Mouse (Mus musculus) v-Abl transformed pro-B cells (cell line): ENCODE data around the gene Cx3cr1.

Source experiments
- in situ Hi-C, 2 experiments: fragments of 400-800 bp; cut with MboI; formaldehyde crosslinking; loops; one replicate each; pipeline ENCODE4 v1.15.1; 2025; ENCODE audit not compliant: unreplicated experiment in 2 of 2

The Cx3cr1 gene

GRCm38 (mm10) chr9:119925120-119925657 is 144.5 kb downstream of the Cx3cr1 start:
- in situ Hi-C loops: no loop called here

DNA sequence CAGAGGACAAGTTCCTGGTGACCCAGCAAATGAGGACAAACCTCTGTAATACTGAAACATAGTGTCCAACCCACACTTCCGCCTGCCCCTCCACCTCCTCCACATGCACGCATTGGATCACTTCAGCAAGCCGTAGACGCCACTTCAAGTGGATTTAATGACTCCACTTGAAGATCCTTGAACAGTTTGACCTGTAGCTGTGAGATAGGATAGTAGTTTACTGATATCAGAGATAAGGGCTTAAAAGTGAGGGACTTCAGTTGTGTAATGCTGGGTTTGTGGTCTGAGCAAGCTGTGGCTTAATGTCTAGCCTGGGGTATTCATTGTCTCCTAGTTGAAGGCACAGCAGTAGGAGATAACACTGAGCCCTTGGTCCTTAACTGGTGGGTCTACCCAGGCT is 146.2 kb downstream of the Cx3cr1 start:
- in situ Hi-C loops: no loop called here

- in situ Hi-C loops: no loop called here
Measured at GRCm38 (mm10) chr9:119919858-119920257, 149.8 kb downstream of the Cx3cr1 start.

DNA sequence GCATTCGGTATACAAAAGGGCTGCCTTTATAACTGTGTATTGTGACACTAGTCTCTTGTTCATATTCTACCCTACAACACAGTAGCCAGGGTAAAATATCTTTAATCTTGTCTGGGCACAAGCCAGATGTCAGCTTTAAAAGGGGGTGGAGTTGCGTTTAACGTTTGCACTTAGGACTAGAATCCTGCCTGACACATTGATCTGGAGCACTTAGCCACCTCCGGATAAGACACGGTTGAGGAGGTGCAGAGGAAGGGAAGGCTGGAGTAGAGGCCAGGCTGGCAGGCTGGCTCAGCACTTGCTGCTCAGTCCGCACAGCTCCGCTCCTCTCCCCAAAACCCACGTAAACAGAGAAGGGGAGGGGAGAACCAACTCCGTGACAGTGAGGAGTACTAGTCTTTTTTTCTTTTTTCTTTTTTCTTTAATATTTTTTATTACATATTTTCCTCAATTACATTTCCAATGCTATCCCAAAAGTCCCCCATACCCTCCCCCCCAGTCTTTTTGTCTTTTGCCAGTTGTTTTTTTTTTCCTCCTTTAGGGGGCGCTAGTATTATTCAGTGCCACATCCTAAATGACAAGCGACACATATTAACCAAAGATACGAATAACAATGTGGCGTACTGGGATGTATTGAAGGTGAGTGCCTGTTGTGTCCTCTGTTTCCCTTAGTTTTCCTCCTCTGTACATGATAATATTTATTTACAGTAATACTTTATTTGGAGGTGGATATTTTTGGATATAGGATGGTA is 156.4 kb downstream of the Cx3cr1 start:
- in situ Hi-C loops: no loop called here

GRCm38 (mm10) chr9:119909931-119910330 is 159.7 kb downstream of the Cx3cr1 start:
- in situ Hi-C loops: no loop called here

- in situ Hi-C loops: no loop called here
Measured at GRCm38 (mm10) chr9:119908708-119909107, 161.0 kb downstream of the Cx3cr1 start.

DNA sequence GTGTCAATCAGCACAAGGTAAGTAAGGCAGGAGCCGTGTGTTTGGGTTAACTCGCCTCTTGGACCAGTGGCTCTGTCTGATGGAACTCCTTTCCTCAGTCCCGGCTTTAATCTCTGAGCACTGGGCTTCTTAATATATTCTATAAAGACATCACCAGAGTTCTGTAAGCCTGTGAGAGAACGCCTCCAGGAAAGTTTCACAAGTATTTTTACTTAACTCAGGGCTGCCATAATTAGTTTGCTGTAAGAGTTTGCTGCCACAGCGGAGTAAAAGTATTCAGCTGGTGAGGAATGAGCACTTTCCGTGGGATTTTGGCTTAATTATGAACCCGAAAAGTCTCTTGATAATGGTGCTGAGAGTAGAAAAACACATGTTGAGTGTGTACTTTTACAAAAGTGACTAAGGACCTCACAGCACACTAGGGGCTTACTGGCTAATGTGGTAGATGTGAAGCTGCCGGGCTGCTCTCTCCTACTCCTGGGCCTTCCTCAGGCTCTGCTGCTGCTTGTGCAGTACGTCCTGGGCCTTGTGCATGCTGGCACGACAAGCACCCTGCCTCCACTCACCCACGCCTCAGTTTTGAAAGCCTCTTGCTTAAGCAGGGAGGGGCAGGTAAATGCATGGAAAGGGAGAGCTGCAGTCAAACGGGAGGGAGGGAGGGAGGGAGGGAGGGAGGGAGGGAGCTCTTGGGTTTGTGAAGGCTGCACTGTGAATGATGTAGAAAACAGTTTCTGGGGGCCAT is 167.1 kb downstream of the Cx3cr1 start:
- in situ Hi-C loops: no loop called here

DNA sequence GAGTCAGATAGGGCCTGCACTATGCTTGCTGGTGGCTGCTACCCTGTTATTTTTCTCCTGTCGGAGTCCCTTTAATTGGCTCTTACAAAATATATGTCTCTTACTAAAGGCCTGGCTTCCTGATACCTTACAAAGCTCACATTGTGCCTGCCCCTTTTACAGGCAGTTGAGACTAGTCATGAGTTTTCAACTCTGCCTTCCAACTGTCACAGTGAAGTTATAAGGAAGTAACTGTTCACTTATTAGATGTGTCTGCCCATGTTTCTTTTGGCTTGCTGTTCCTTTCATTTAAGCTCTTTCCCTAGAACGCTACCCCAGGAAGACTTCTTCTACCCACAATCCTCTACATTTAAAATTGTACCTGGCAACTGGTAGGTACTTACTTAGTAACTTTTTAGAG is 170.2 kb downstream of the Cx3cr1 start:
- in situ Hi-C loops: loop anchor here (10.0 kb wide), 5 partner anchors 85 to 545 kb away; partner anchors contain the start of gene Xylb (in 1 of the 2)

GRCm38 (mm10) chr9:119895040-119895721 is 174.5 kb downstream of the Cx3cr1 start:
- in situ Hi-C loops: loop anchor here (10.0 kb wide), 5 partner anchors 80 to 540 kb away; partner anchors contain the start of gene Xylb (in 1 of the 2)

GRCm38 (mm10) chr9:119894339-119895009 is 175.2 kb downstream of the Cx3cr1 start, which contains the start of gene Wdr48:
Wdr48 (plus strand) TSS chr9:119894878.
- in situ Hi-C loops: loop anchor here (10.0 kb wide), 5 partner anchors 80 to 540 kb away; partner anchors contain the start of gene Xylb (in 1 of the 2)

- in situ Hi-C loops: loop anchor here (10.0 kb wide), 5 partner anchors 79 to 539 kb away; partner anchors contain the start of gene Xylb (in 1 of the 2)
Measured at GRCm38 (mm10) chr9:119893881-119894280, 175.8 kb downstream of the Cx3cr1 start.

DNA sequence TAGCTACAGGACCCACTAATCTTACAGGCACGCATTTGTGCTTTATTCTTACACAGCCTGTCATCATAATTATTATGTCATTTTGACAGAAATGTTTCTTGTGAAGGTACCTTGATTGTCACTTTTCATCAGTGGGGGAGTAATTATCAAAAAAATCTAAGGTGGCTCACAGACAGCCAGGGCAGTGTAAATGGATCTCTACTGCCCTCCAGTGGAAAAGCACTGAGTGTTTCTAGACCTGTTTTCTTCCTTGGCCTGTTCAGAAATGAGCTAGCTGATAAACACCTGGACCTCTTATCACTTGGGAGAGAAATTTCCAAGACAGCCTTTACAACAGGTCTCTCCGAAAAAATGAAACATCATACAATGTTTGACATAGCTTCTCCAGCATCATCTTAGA is 179.0 kb downstream of the Cx3cr1 start:
- in situ Hi-C loops: loop anchor here (10.0 kb wide), 5 partner anchors 76 to 536 kb away; partner anchors contain the start of gene Xylb (in 1 of the 2)

GRCm38 (mm10) chr9:119889446-119889845 is 180.2 kb downstream of the Cx3cr1 start:
- in situ Hi-C loops: loop anchor here (10.0 kb wide), 3 partner anchors 95 to 245 kb away; no protein-coding TSS in a partner anchor

GRCm38 (mm10) chr9:119888843-119889246 is 180.8 kb downstream of the Cx3cr1 start:
- in situ Hi-C loops: loop anchor here (10.0 kb wide), 3 partner anchors 94 to 244 kb away; no protein-coding TSS in a partner anchor

DNA sequence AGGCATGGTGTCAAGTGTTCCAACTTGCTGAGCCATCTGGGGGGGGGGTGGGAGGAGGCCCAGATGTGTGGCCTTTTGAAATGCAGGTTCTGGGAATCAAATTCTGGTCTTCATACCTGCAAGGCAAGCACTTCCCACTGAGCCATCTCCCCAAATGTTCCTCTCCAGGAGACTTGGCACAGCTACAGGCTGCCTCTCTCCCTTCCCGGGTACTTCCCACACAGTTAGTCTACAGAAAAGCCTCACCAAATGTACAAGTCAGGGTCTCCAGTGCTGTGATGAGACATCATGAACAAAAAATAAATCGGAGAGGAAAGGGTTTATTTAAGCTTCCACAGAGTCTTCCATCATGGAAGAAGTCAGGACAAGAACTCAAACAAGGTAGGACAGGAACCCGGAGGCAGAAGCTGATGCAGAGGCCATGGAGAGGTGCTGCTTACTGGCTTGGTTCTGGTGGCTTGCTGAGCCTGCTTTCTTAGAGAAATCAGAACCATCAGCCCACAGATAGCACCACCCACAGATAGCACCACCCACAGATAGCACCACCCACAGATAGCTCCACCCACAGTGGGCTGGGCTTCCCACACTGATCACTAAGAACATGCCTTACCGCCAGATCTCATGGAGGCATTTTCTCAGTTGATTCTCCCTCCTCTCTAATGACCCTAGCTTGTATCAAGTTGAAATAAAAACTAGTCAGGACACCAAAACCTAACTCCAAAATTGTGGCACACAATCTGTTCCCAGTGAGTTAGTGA is 182.4 kb downstream of the Cx3cr1 start:
- in situ Hi-C loops: loop anchor here (10.0 kb wide), 3 partner anchors 93 to 243 kb away; no protein-coding TSS in a partner anchor

- in situ Hi-C loops: no loop called here
Measured at GRCm38 (mm10) chr9:119854170-119854569, 215.5 kb downstream of the Cx3cr1 start.

DNA sequence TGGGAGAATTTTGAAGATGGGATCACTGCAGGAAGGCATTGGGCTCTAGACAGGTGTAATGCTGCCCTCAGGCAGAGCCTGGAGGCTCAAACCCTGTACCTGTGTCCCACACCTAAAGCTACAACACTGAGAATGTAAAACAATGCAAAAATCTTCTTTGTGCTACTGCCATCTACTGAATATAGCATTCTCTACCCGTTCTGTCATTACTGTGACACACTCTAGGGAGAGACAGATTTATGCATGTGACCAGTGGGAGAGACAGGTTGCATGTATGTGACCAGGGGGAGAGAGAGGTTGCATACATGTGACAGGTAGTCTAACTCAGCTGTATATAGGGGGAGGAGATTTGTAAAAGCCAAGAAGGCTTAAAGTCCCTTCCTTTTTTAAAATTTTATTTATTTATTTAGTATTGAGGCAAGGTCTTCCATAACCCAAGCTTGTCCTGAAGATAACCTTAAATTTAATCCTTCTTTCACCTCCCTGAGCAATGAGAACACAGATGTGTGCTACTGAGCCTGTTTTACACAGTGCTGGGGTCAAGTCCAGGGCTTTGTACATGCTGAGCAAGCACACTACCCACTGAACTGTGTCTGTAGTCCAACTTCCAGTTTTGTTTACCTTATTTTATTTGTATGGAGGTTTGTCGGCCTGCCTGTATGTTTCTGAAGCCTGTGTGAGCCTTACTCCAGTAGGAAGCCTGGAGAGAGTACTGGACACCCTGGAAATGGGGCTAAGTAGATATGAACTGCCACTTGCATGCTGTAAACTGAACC is 216.4 kb downstream of the Cx3cr1 start:
- in situ Hi-C loops: no loop called here

- in situ Hi-C loops: no loop called here
Measured at GRCm38 (mm10) chr9:119852347-119853030, 217.2 kb downstream of the Cx3cr1 start.
